Mouse (Mus musculus): Measurements from ENCODE around the gene Coro1b. TPM values are rescaled to one million over a fixed set of nuclear protein-coding genes. Genes with fewer than 3 reads are reported as not detected.

Coro1b gene
- polyA plus RNA-seq, 1 experiment from 2014 or later = 189 TPM

DNA sequence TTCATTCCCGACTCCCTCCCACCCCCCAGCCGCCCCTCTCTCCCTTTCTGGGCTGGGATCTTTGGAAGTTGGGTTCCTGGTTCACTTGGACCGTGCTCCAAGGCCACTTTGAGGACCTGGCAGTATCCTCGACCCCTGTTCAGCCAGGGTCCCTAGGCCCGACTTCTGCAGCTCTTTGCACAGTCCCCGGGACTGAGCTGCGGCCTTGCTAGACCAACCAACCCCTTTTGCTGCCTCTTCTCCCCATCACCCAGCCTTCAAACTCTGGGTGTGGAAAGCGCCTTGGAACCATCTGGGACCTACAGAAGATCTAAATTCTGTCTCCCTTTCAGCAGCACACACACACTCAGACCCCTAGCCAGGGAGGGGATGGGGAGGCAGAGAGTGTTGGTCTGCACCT lies 400 bp downstream of the Coro1b start:
- peaks cover 28% of the 10 kb centered on the region for H3K36me3 ChIP-seq (ENCODE audit: control insufficient read depth, insufficient read depth, low read length)
- H3K4me3 ChIP-seq (ENCODE audit: low read depth, low read length) = peak overlapping the region; percentile 88
- ATAC-seq (replicated peaks; ENCODE audit: low FRiP score, low TSS enrichment, low read depth) (0 out of 2 replicates have a peak, but pooled peaks have one; percentile 14), DNase-seq (ENCODE audit: low spot score) (no peak)
- no peaks in the 10 kb centered on the region for H3K27me3 ChIP-seq (replicated peaks; ENCODE audit: control insufficient read depth, insufficient read depth, low read length)
- peak overlapping the region; percentile 83 for H3K9ac ChIP-seq (ENCODE audit: low read length)
- 3% methylated on average over 7 of the region's 8 CpGs for WGBS
- H3K4me2 ChIP-seq (ENCODE audit: low read length) = peak overlapping the region; percentile 59
- H3K4me1 ChIP-seq (replicated peaks; ENCODE audit: control insufficient read depth, insufficient read depth, low read length) = peaks cover 17% of the 10 kb centered on the region
- no peaks in the 10 kb centered on the region for H3K9me3 ChIP-seq (ENCODE audit: control insufficient read depth, low read length)
- peak overlapping the region; percentile 43; the same call in 1 of the 2 replicates for H3K27ac ChIP-seq (ENCODE audit: low read depth)

DNA sequence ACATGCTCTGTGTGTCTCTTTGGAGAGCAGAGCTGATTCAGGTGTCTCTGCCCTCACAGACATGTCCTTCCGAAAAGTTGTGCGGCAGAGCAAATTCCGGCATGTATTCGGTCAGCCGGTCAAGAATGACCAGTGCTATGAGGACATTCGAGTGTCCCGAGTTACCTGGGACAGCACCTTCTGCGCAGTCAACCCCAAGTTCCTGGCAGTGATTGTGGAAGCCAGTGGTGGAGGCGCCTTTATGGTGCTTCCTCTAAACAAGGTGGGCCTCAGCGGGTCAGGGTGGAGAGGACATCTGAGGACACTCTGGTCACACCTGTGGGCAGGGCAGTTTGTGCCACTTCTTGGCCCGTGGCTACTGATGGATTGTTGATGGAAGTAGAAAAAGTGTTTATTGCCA lies 864 bp downstream of the Coro1b start:
- WGBS = 83% methylated on average over 11 of the region's 11 CpGs
- DNase-seq (ENCODE audit: low spot score) = no peak
- no peak overlapping the region for H3K27ac ChIP-seq (ENCODE audit: low read depth)

DNA sequence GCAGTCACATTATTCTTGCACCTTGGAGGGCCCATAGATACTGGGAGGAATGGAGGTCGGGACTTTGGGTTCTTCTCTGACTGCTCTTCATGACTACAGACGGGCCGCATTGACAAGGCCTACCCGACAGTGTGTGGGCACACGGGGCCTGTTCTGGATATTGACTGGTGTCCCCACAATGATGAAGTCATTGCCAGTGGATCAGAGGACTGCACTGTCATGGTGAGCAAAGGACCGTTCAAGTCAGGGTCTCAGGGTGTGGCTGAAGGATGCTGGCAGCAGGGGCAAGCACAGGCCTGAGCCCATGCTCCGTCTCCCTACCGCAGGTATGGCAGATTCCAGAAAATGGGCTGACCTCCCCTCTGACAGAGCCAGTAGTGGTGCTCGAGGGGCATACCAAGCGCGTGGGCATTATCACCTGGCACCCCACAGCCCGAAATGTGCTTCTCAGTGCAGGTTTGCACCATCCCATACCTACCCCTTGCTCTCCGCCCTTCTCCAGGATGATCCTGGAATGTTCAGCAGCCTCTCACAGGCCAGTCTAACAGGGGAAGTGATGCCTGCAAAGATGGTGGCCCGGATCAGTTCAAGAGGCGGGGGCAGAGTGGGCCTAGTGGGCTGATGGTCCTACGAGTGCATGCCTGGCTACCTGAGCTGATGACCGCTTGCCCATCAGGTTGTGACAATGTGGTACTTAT lies 1.5 kb downstream of the Coro1b start:
- 94% methylated on average over 17 of the region's 17 CpGs for WGBS
- no peak for ATAC-seq (replicated peaks; ENCODE audit: low FRiP score, low TSS enrichment, low read depth)
- H3K27ac ChIP-seq (ENCODE audit: low read depth) = no peak overlapping the region

More for the DNA sequence above, 864 bp downstream of the Coro1b start:
- peaks cover 17% of the 10 kb centered on the region for H3K4me1 ChIP-seq (replicated peaks; ENCODE audit: control insufficient read depth, insufficient read depth, low read length)
- H3K4me2 ChIP-seq (ENCODE audit: low read length) = peak overlapping the region; percentile 59
- no peaks in the 10 kb centered on the region for H3K9me3 ChIP-seq (ENCODE audit: control insufficient read depth, low read length)
- H3K27me3 ChIP-seq (replicated peaks; ENCODE audit: control insufficient read depth, insufficient read depth, low read length) = no peaks in the 10 kb centered on the region
- peak overlapping the region; percentile 83 for H3K9ac ChIP-seq (ENCODE audit: low read length)
- H3K4me3 ChIP-seq (ENCODE audit: low read depth, low read length) = peak overlapping the region; percentile 88
- ATAC-seq (replicated peaks; ENCODE audit: low FRiP score, low TSS enrichment, low read depth) = no peak
- H3K36me3 ChIP-seq (ENCODE audit: control insufficient read depth, insufficient read depth, low read length) = peaks cover 32% of the 10 kb centered on the region

DNA sequence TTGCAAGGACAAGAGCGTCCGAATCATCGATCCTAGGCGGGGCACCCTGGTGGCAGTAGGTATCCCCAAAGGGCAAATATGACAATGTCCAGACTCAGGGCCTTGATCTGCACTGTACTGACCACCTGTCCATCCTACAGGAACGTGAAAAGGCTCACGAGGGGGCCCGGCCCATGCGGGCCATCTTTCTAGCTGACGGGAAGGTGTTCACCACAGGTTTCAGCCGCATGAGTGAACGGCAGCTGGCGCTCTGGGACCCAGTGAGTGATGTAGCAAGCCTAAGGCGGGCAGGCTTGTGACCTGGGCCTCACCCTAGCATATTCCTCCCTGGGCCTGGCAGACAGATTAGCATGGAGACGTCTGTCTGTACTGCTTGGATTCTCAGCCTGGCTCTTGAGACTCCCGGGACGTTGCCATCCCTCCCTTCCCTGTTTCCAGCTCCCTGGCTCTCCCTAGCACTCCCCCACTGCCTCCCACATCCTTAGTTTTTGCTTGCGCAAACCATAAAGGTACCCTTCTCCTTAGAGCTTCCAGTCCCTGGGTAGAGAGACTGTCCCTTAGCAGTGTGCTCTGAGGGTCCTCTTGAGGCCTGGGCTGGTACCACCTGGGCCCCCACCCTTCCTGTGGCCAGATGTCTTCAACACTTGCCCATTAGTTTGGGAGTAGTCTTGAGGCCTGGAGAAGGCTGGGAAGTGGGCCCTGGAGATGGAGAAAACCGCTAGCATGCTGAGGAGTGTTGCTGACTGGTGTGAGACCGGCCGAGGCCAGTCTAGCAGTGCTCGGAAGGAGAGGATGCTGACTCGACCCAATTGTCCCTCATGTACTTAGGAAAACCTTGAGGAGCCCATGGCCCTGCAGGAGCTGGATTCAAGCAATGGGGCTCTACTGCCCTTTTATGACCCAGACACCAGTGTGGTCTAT lies 2.4 kb downstream of the Coro1b start:
- no peak overlapping the region for H3K9ac ChIP-seq (ENCODE audit: low read length)
- H3K4me1 ChIP-seq (replicated peaks; ENCODE audit: control insufficient read depth, insufficient read depth, low read length) = peaks cover 17% of the 10 kb centered on the region
- no peaks in the 10 kb centered on the region for H3K27me3 ChIP-seq (replicated peaks; ENCODE audit: control insufficient read depth, insufficient read depth, low read length)
- peaks cover 32% of the 10 kb centered on the region for H3K36me3 ChIP-seq (ENCODE audit: control insufficient read depth, insufficient read depth, low read length)
- H3K4me3 ChIP-seq (ENCODE audit: low read depth, low read length) = no peak overlapping the region
- no peak overlapping the region for H3K27ac ChIP-seq (ENCODE audit: low read depth)
- H3K4me2 ChIP-seq (ENCODE audit: low read length) = no peak overlapping the region
- no peaks in the 10 kb centered on the region for H3K9me3 ChIP-seq (ENCODE audit: control insufficient read depth, low read length)
- WGBS = 90% methylated on average over 22 of the region's 22 CpGs
- ATAC-seq (replicated peaks; ENCODE audit: low FRiP score, low TSS enrichment, low read depth) (no peak), DNase-seq (ENCODE audit: low spot score) (no peak)

More for the DNA sequence above, 1.5 kb downstream of the Coro1b start:
- H3K4me1 ChIP-seq (replicated peaks; ENCODE audit: control insufficient read depth, insufficient read depth, low read length) = peaks cover 17% of the 10 kb centered on the region
- no peaks in the 10 kb centered on the region for H3K27me3 ChIP-seq (replicated peaks; ENCODE audit: control insufficient read depth, insufficient read depth, low read length)
- peak overlapping the region; percentile 27; the same call in 1 of the 2 replicates for H3K9ac ChIP-seq (ENCODE audit: low read length)
- DNase-seq (ENCODE audit: low spot score) = no peak
- H3K36me3 ChIP-seq (ENCODE audit: control insufficient read depth, insufficient read depth, low read length) = peaks cover 32% of the 10 kb centered on the region
- H3K9me3 ChIP-seq (ENCODE audit: control insufficient read depth, low read length) = no peaks in the 10 kb centered on the region
- H3K4me2 ChIP-seq (ENCODE audit: low read length) = peak overlapping the region; percentile 59
- 0 out of 2 replicates have a peak overlapping the region, but pooled peaks have one; percentile 88 for H3K4me3 ChIP-seq (ENCODE audit: low read depth, low read length)

DNA sequence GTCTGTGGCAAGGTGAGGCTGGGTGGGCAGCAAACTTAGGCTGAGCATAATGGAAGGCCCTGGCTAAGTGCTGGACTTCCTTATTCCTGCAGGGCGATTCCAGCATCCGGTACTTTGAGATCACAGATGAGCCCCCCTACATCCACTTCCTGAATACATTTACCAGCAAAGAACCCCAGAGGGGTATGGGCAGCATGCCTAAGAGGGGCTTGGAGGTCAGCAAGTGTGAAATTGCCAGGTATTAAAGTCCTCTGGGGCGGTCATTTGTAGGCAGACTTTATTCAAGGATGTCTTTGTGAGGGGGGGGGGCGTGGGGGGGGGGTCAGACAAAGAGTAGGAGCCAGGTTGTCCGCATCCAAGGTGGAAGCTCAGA lies 3.1 kb downstream of the Coro1b start:
- no peaks in the 10 kb centered on the region for H3K9me3 ChIP-seq (ENCODE audit: control insufficient read depth, low read length)
- DNase-seq (ENCODE audit: low spot score) (no peak), ATAC-seq (replicated peaks; ENCODE audit: low FRiP score, low TSS enrichment, low read depth) (no peak)
- no peak overlapping the region for H3K27ac ChIP-seq (ENCODE audit: low read depth)
- no peak overlapping the region for H3K4me3 ChIP-seq (ENCODE audit: low read depth, low read length)
- H3K36me3 ChIP-seq (ENCODE audit: control insufficient read depth, insufficient read depth, low read length) = peaks cover 37% of the 10 kb centered on the region
- H3K4me1 ChIP-seq (replicated peaks; ENCODE audit: control insufficient read depth, insufficient read depth, low read length) = peaks cover 17% of the 10 kb centered on the region
- no peak overlapping the region for H3K4me2 ChIP-seq (ENCODE audit: low read length)
- no peaks in the 10 kb centered on the region for H3K27me3 ChIP-seq (replicated peaks; ENCODE audit: control insufficient read depth, insufficient read depth, low read length)
- WGBS = 79% methylated on average over 4 of the region's 5 CpGs
- no peak overlapping the region for H3K9ac ChIP-seq (ENCODE audit: low read length)

DNA sequence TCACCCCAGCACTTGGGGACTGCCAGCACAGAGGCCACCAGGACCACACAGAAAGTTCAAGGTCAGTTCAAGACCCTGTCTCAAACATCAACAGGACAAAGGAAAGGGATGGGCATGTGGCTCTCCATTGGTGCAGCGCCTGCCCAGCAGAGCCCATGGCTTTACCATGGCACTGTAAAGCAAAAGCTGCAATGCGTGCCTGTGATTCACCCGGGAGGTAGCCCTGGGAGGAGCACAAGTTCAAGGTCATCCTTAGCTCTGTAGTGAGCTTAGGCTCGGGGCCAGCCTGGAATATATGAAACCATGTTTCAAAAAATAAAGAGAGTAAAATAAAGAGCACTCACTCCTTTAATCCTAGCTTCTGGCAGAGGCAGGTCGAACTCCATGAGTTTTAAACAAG lies 3.5 kb downstream of the Coro1b start:
- Histone ChIP-seq H3K27ac (ENCODE audit: low read depth) (no peak overlapping the region), H3K4me3 (ENCODE audit: low read depth, low read length) (no peak overlapping the region), H3K9me3 (ENCODE audit: control insufficient read depth, low read length) (no peaks in the 10 kb centered on the region), H3K9ac (ENCODE audit: low read length) (no peak overlapping the region), H3K4me1 (replicated peaks; ENCODE audit: control insufficient read depth, insufficient read depth, low read length) (peaks cover 17% of the 10 kb centered on the region), H3K4me2 (ENCODE audit: low read length) (no peak overlapping the region), H3K27me3 (replicated peaks; ENCODE audit: control insufficient read depth, insufficient read depth, low read length) (no peaks in the 10 kb centered on the region), H3K36me3 (ENCODE audit: control insufficient read depth, insufficient read depth, low read length) (peaks cover 41% of the 10 kb centered on the region)
- 85% methylated on average over 5 of the region's 5 CpGs for WGBS
- ATAC-seq (replicated peaks; ENCODE audit: low FRiP score, low TSS enrichment, low read depth) = no peak
- no peak for DNase-seq (ENCODE audit: low spot score)

DNA sequence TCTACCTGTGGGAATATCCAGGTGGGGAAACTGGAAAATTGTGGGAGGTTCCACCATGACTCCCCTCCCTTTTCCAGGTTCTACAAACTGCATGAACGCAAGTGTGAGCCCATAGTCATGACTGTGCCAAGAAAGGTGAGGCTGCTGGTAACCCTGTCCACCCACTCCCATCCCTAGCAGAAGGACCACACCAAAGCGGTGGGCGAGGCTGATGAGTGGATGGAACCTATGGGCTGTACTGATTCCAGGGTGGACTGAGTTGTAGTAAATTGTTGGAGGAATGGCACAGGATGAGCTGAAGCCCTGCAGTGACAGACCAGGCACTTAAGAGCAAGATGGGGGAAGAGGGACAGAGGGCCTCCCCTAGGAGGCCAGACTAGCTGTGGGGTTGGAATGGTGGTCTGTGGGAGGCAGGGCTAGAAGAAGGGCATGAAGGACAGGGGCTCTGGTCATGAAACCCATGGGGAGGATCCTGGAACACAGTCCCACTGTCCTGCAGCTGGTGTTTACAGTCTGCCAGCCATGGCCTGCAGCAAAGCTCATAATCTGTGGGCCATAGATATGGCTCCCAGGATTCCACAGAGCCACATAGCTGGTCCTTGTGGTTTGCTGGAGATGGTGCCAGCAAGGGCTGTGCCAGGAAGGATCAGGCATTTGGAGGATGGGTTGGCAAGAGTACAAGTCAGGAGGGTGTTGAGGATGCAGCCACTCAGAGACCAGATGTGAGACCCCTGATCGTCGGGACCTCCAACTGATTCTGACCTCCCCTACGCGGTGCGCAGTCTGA lies 4.2 kb downstream of the Coro1b start:
- Histone ChIP-seq H3K9me3 (ENCODE audit: control insufficient read depth, low read length) (no peaks in the 10 kb centered on the region), H3K36me3 (ENCODE audit: control insufficient read depth, insufficient read depth, low read length) (peaks cover 49% of the 10 kb centered on the region), H3K27ac (ENCODE audit: low read depth) (no peak overlapping the region), H3K4me1 (replicated peaks; ENCODE audit: control insufficient read depth, insufficient read depth, low read length) (peaks cover 17% of the 10 kb centered on the region), H3K4me3 (ENCODE audit: low read depth, low read length) (no peak overlapping the region), H3K4me2 (ENCODE audit: low read length) (no peak overlapping the region), H3K27me3 (replicated peaks; ENCODE audit: control insufficient read depth, insufficient read depth, low read length) (no peaks in the 10 kb centered on the region), H3K9ac (ENCODE audit: low read length) (no peak overlapping the region)
- WGBS = 90% methylated on average over 8 of the region's 8 CpGs
- no peak for DNase-seq (ENCODE audit: low spot score)
- ATAC-seq (replicated peaks; ENCODE audit: low FRiP score, low TSS enrichment, low read depth) = no peak

DNA sequence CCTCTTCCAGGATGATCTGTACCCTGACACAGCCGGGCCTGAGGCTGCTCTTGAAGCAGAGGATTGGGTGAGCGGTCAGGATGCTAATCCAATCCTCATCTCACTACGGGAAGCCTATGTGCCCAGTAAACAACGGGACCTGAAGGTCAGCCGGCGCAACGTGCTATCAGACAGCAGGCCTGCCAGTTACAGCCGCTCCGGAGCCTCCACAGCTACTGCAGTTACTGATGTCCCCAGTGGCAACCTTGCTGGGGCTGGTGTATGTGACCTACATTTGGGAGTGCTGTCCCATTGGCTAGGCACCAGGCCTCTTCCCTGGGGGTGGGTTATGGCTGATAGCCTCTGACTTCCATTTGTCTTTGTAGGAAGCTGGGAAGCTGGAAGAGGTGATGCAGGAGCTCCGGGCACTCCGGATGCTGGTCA lies 4.8 kb downstream of the Coro1b start, which contains the start of gene Ptprcap:
Gene Ptprcap (plus strand): TSS at position 373 of the 423 bp plus-strand sequence.
- H3K4me1 ChIP-seq (replicated peaks; ENCODE audit: control insufficient read depth, insufficient read depth, low read length) = peaks cover 11% of the 10 kb centered on the region
- H3K9me3 ChIP-seq (ENCODE audit: control insufficient read depth, low read length) = no peaks in the 10 kb centered on the region
- DNase-seq (ENCODE audit: low spot score) (no peak), ATAC-seq (replicated peaks; ENCODE audit: low FRiP score, low TSS enrichment, low read depth) (no peak)
- H3K36me3 ChIP-seq (ENCODE audit: control insufficient read depth, insufficient read depth, low read length) = peaks cover 55% of the 10 kb centered on the region
- H3K4me2 ChIP-seq (ENCODE audit: low read length) = no peak within 1 kb of the TSS
- H3K4me3 ChIP-seq (ENCODE audit: low read depth, low read length) = no peak within 1 kb of the TSS
- 71% methylated on average over 11 of the region's 11 CpGs for whole genome bisulfite sequencing
- no peaks in the 10 kb centered on the region for H3K27me3 ChIP-seq (replicated peaks; ENCODE audit: control insufficient read depth, insufficient read depth, low read length)
- no peak within 1 kb of the TSS for H3K9ac ChIP-seq (ENCODE audit: low read length)
- no peak within 1 kb of the TSS for H3K27ac ChIP-seq (ENCODE audit: low read depth)

All from intestine, embryonic 14.5 days (tissue).